Mouse (Mus musculus) heart, adult 2 months (tissue): ENCODE measurements around the gene Cst6. TPM values are rescaled to one million over a fixed set of nuclear protein-coding genes. Genes with fewer than 3 reads are reported as not detected.
"Not testable (repeated sequence)": the region's sequence is repeated elsewhere in the genome, so short reads cannot be mapped to it uniquely, and the experiment has no call there.

Source experiments
- DNase-seq, 2 experiments: peaks; one replicate each; pipeline ENCODE4 v3.0.0; 2021
- H3K27ac ChIP-seq: fragments of 200-600 bp; 2 replicates; pipeline ENCODE4 v1.8.1; 2022
- H3K27me3 ChIP-seq: fragments of 200-500 bp; 2 replicates; pipeline ENCODE4 v1.6.1; 2012; ENCODE audit warnings: mild to moderate bottlenecking, low read length, inconsistent platforms, mixed read lengths; ENCODE audit not compliant: control insufficient read depth, insufficient read depth
- H3K36me3 ChIP-seq: fragments of 200-500 bp; 2 replicates; pipeline ENCODE4 v1.6.1; 2012; ENCODE audit warnings: low read length, inconsistent platforms; ENCODE audit not compliant: control insufficient read depth, insufficient read depth
- H3K4me1 ChIP-seq: fragments of 200-500 bp; 2 replicates; pipeline ENCODE4 v1.6.1; 2011; ENCODE audit warnings: low read length; ENCODE audit not compliant: control insufficient read depth, insufficient read depth
- H3K4me3 ChIP-seq: fragments of 200-600 bp; 2 replicates; pipeline ENCODE4 v1.8.1; 2022
- H3K79me2 ChIP-seq: fragments of 200-500 bp; replicated peaks from 2 replicates; pipeline ENCODE4 v1.6.1; 2012; ENCODE audit warnings: mild to moderate bottlenecking, inconsistent platforms, low read length, moderate library complexity, mixed read lengths; ENCODE audit not compliant: control insufficient read depth, insufficient read depth
- H3K9ac ChIP-seq: fragments of 200-500 bp; 2 replicates; pipeline ENCODE4 v1.6.1; 2012; ENCODE audit warnings: low read depth, mild to moderate bottlenecking, control low read depth, inconsistent platforms, low read length, mixed read lengths
- CTCF ChIP-seq: fragments of 200-600 bp; IDR thresholded peaks from 2 replicates; pipeline ENCODE4 v1.8.1; 2022; ENCODE audit warnings: antibody characterized with exemption, mild to moderate bottlenecking, moderate library complexity
- EP300 ChIP-seq: fragments of 200-500 bp; IDR thresholded peaks from 2 replicates; pipeline ENCODE4 v1.6.1; 2011; ENCODE audit warnings: low read depth, low read length, control low read depth; ENCODE audit not compliant: insufficient read depth
- POLR2A ChIP-seq: fragments of 200-500 bp; IDR thresholded peaks from 2 replicates; pipeline ENCODE4 v1.6.1; 2011; ENCODE audit warnings: mild to moderate bottlenecking, low read depth, low read length, control low read depth; ENCODE audit not compliant: insufficient read depth
- WGBS: fragments of 180-500 bp; shearing (Covaris S2); methylation state at CpG from one replicate; pipeline ENCODE4 v1.1.7; 2018; 5-methylcytosine and 5-hydroxymethylcytosine counted together
- intact Hi-C: fragments of 180-260 bp; cut with DNase I; formaldehyde crosslinking; loops from one replicate; pipeline ENCODE4 v1.15.1; 2025
- long read RNA-seq: library from polyadenylated mRNA; stranded (forward); transcript quantifications from one replicate; pipeline ENCODE4 v2.0.0, GENCODE M21; 2021
- polyA plus RNA-seq: library from polyadenylated mRNA; depleted of rRNA; stranded (reverse); fragments of >200 nt; gene quantifications from 2 replicates; pipeline ENCODE4 v1.2.3, GENCODE M21; 2012; rRNA removed
- total RNA-seq, 2 experiments: library from RNA; stranded (reverse); gene quantifications; 2 replicates each; pipeline ENCODE4 v1.2.3; 2021

Cst6 gene
- total RNA-seq (10 to 100 TPM; 10.9 to 16.8 TPM), polyA plus RNA-seq (5.7 and 10.4 TPM in 2 replicates)
- long read RNA-seq, transcript Cst6-201 (3 exons, 3,951 nt) = major isoform, 8 of 9 reads
- long read RNA-seq, partial matches to known transcripts = 1 of 9 reads
- long read RNA-seq, other reads (novel, unspliced or antisense) = 0 of 9 reads

DNA sequence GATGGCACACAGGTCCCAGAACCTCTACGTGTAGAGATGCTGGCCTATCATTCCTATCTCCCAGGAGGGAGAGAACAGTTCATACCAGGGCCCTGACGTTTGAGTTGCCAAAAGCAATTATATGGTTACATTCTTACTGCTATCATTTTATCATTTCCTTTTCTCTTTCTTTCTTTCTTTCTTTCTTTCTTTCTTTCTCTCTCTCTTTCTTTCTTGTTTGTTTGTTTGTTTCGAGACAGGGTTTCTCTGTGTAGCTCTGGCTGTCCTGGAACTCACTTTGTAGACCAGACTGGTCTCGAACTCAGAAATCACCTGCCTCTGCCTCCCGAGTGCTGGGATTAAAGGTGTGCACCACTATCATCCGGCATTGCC lies at the start of gene Cst6:
Cst6 (minus strand) TSS at position 73 of the 372 bp plus-strand sequence.
- H3K27ac ChIP-seq = not testable (repeated sequence)
- intact Hi-C loops = loop anchor here (2.0 to 5.0 kb wide), 2 partner anchors 47 to 152 kb away; no protein-coding TSS in a partner anchor
- peak within 1 kb of the TSS; percentile 75 for H3K9ac ChIP-seq

DNA sequence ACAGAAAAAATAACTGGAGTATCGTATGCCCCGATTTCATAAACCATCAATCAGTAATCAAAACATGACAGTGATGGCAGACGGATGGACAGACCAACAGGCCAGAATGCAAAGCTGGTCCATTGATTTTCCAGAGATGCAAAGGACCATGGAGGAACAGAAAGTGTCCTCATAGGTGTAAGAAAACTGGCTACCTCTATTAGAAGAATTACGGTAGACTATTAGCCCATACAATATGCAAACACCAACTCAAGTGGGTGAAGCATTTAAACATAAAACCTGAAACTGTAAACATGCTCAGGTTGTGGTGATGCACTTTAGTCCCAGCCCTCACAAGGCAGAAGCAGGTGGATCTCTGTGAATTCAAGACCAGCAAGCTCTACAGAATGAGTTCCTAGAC lies 46.0 kb upstream of the Cst6 start:
- Histone ChIP-seq H3K9ac (no peak overlapping the region), H3K27ac (no peak overlapping the region), H3K4me1 (no peaks in the 10 kb centered on the region), H3K79me2 (no peaks in the 10 kb centered on the region), H3K36me3 (no peaks in the 10 kb centered on the region), H3K27me3 (no peaks in the 10 kb centered on the region), H3K4me3 (no peak overlapping the region)
- intact Hi-C loops = no loop called here
- DNase-seq = no peak
- WGBS = 70% methylated on average over 4 of the region's 4 CpGs
- TF ChIP-seq POLR2A (no peak), CTCF (no peak), EP300 (no peak)

More for the DNA sequence above, at the start of gene Cst6:
- peak within 1 kb of the TSS; percentile 49 for H3K4me3 ChIP-seq
- H3K79me2 ChIP-seq, H3K36me3 ChIP-seq, H3K27me3 ChIP-seq, DNase-seq: not testable (repeated sequence)
- 76% methylated on average over 6 of the region's 6 CpGs for WGBS
- H3K4me1 ChIP-seq = peaks cover 14% of the 10 kb centered on the region

DNA sequence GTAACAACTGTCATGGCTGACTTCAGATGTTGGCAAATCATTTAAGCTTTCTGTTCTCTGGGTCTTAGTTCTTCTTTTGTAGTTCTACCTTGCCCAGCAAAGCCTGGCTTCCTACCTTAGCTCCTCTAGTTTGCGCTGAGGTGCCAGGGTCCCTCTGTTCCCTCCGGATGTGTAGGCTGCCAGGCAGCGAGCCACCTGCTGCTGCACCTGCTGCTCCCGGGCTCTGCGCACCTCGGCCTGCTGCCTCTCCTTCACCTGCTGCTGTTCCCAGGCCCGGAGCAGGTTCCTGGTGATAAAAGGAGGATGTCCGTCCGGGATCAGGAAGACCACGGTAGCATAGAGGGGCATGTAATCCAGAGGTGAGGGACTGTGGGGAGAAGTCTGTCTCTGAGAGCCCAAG lies 44.8 kb upstream of the Cst6 start:
- WGBS = 44% methylated on average over 10 of the region's 10 CpGs
- Histone ChIP-seq H3K4me3 (no peak overlapping the region), H3K4me1 (peaks cover 3% of the 10 kb centered on the region), H3K9ac (no peak overlapping the region), H3K79me2 (no peaks in the 10 kb centered on the region), H3K27me3 (no peaks in the 10 kb centered on the region), H3K27ac (no peak overlapping the region), H3K36me3 (no peaks in the 10 kb centered on the region)
- intact Hi-C loops = no loop called here
- TF ChIP-seq CTCF = no peak
- TF ChIP-seq POLR2A = no peak
- TF ChIP-seq EP300 = no peak
- no peak for DNase-seq

DNA sequence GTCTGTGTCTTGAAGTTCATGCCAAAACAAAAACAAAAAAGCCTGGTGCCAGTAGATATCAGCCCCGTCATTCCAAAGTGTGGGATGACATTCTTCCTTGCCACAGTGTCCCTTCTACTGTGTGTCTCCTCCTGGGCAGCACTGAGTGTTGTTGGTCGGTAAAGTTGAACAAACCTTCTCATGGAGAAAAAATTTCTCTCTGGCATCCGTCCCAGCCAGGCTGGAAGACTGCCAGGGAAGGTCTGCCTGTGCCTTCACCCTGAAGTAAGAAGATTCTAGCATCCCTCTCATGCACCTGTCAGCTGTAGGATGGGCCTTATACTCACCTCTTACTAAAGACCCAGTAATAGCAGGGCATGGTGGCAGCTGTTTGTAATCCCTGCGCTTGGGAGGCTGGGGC lies 43.5 kb upstream of the Cst6 start:
- Histone ChIP-seq H3K4me3 (no peak overlapping the region), H3K36me3 (no peaks in the 10 kb centered on the region), H3K4me1 (peaks cover 3% of the 10 kb centered on the region), H3K27ac (no peak overlapping the region), H3K79me2 (peaks cover 3% of the 10 kb centered on the region), H3K9ac (no peak overlapping the region), H3K27me3 (no peaks in the 10 kb centered on the region)
- intact Hi-C loops = no loop called here
- WGBS = 20% methylated on average over 4 of the region's 4 CpGs
- peak; percentile 47 to 72 for DNase-seq
- TF ChIP-seq CTCF (no peak), EP300 (no peak), POLR2A (no peak)

DNA sequence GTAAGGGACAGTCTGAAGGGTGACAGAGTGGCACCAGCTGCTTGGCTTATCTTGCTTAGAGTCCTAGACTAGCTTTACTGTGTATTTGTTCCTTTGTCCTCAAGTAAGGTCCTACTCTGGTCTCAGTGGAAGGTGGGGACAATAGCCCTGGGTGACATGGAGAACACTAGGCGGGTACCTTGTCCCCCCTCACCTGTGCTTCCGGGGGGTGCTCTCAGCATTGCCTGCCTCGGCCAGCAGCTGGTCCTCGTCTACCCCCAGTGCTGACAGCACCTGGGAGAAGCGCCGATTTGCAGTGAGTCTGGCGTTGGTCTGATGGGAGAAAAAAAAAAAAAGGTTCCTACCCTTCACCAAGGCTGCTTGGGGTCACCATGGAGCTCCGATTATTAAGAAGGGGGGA lies 41.0 kb upstream of the Cst6 start:
- DNase-seq = no peak
- no peak for TF ChIP-seq CTCF
- no peak for TF ChIP-seq POLR2A
- no peak for TF ChIP-seq EP300
- H3K79me2 ChIP-seq = peaks cover 3% of the 10 kb centered on the region
- peaks cover 5% of the 10 kb centered on the region for H3K4me1 ChIP-seq
- no peak overlapping the region for H3K27ac ChIP-seq
- H3K36me3 ChIP-seq = peaks cover 3% of the 10 kb centered on the region; the same call in 1 of the 2 replicates
- no peaks in the 10 kb centered on the region for H3K27me3 ChIP-seq
- no peak overlapping the region; the same call in 1 of the 2 replicates for H3K4me3 ChIP-seq
- intact Hi-C loops = no loop called here
- no peak overlapping the region for H3K9ac ChIP-seq
- 65% methylated on average over 8 of the region's 8 CpGs for WGBS

DNA sequence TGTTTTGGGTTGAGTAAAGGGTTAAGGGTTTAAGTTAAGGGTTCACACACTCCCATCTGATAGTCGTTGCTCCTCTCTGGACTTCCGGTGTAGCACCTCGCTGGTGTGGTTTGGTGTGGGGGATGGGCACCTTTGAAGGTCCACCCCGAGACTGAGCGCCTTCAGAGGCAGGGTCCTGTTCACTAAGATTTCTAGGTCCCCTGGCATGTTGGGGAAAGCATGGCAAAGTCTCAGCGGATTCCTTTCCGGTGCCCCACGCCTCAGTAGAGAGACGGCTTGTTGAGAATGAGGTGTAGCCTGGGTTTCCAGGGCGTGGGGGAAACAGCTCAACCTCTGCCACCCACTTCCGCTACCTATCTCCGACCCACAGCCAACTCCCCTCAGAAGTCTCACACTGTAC lies 40.3 kb upstream of the Cst6 start:
- no peak for TF ChIP-seq EP300
- TF ChIP-seq POLR2A = no peak
- no peak for TF ChIP-seq CTCF
- Histone ChIP-seq H3K9ac (peak overlapping the region; percentile 30), H3K79me2 (peaks cover 3% of the 10 kb centered on the region), H3K4me1 (peaks cover 5% of the 10 kb centered on the region), H3K27me3 (no peaks in the 10 kb centered on the region), H3K4me3 (peak overlapping the region; percentile 99), H3K36me3 (peaks cover 3% of the 10 kb centered on the region; the same call in 1 of the 2 replicates), H3K27ac (peak overlapping the region; percentile 36; the same call in 1 of the 2 replicates)
- intact Hi-C loops = loop anchor here (2.0 to 10.0 kb wide), 3 partner anchors 35 to 295 kb away; partner anchors contain the start of genes AI837181, Drap1, Map3k11 and Mus81
- DNase-seq = peak; percentile 49 to 61
- WGBS = 13% methylated on average over 12 of the region's 12 CpGs
